Mouse (Mus musculus): Measurements from ENCODE around the gene Lpin2.

The Lpin2 gene

GRCm38 (mm10) chr17:71294570-71294969 lies 112.2 kb downstream of the Lpin2 start:
- DNase-seq (ENCODE audit: low spot score in 2 of 2), result no peak

All from right cerebral cortex, adult 2 months (tissue).